Mouse (Mus musculus) lung, postnatal 0 days (tissue): ENCODE results near the gene Myrip. TPM values are rescaled to one million over a fixed set of nuclear protein-coding genes. Genes with fewer than 3 reads are reported as not detected.
A peak's percentile ranks its signal among the peaks of the same experiment; 100 is the strongest.

ENCODE experiments used
- ATAC-seq: fragments of 200-750 bp; cut with Nextera tagmentation; 2 replicates; pipeline ENCODE4 v1.8.0; 2017; ENCODE audit warnings: moderate library complexity
- DNase-seq: peaks from one replicate; pipeline ENCODE4 v3.0.0-alpha.2; 2016; ENCODE audit warnings: low spot score
- H3K27ac ChIP-seq: fragments of 300-500 bp; sonication (generic); 2 replicates; pipeline ENCODE4 v1.5.1; 2014; ENCODE audit warnings: antibody characterized with exemption, mild to moderate bottlenecking, low read length, mixed read lengths
- H3K27me3 ChIP-seq: fragments of 300-500 bp; sonication (generic); replicated peaks from 2 replicates; pipeline ENCODE4 v1.6.1; 2014; ENCODE audit warnings: low read length, mixed read lengths; ENCODE audit not compliant: insufficient read depth
- H3K36me3 ChIP-seq: fragments of 300-500 bp; sonication (generic); 2 replicates; pipeline ENCODE4 v1.6.1; 2014; ENCODE audit warnings: low read length, mixed read lengths; ENCODE audit not compliant: insufficient read depth
- H3K4me1 ChIP-seq: fragments of 300-500 bp; sonication (generic); 2 replicates; pipeline ENCODE4 v1.6.1; 2014; ENCODE audit warnings: antibody characterized with exemption, low read depth, low read length, mixed read lengths; ENCODE audit not compliant: insufficient read depth
- H3K4me2 ChIP-seq: fragments of 300-500 bp; sonication (generic); replicated peaks from 2 replicates; pipeline ENCODE4 v1.6.1; 2014; ENCODE audit warnings: low read depth, mild to moderate bottlenecking, low read length, moderate library complexity, mixed read lengths
- H3K4me3 ChIP-seq: fragments of 300-500 bp; sonication (generic); 2 replicates; pipeline ENCODE4 v1.5.1; 2014; ENCODE audit warnings: low read depth, low read length
- H3K9ac ChIP-seq: fragments of 300-500 bp; sonication (generic); replicated peaks from 2 replicates; pipeline ENCODE4 v1.6.1; 2014; ENCODE audit warnings: low read depth, mild to moderate bottlenecking
- H3K9me3 ChIP-seq: fragments of 300-500 bp; sonication (generic); 2 replicates; pipeline ENCODE4 v1.6.1; 2016; ENCODE audit warnings: low read length, mixed read lengths
- CTCF ChIP-seq: IDR thresholded peaks from 2 replicates; pipeline ENCODE4 v1.5.1; 2016; ENCODE audit warnings: antibody characterized with exemption, mild to moderate bottlenecking
- EP300 ChIP-seq: IDR thresholded peaks from 2 replicates; pipeline ENCODE4 v1.6.1; 2016; ENCODE audit warnings: antibody characterized with exemption, mild to moderate bottlenecking, control low read depth
- WGBS: fragments of 180-500 bp; shearing (Covaris S2); extraction: QIAGEN DNeasy Blood & Tissue Kit; methylation state at CpG from one replicate; pipeline ENCODE4 v1.1.7; 2014; 5-methylcytosine and 5-hydroxymethylcytosine counted together
- polyA plus RNA-seq: library from polyadenylated mRNA; unstranded; fragments of >200 nt; fragmentation: Nextera tagmentation; extraction: Ambion mirVana; gene quantifications from 2 replicates; pipeline ENCODE4 v1.2.1, GENCODE M21; 2015

Gene Myrip
- polyA plus RNA-seq, 1 experiment from 2014 or later = 0.58 TPM

- no peak overlapping the region for H3K9ac ChIP-seq
- H3K36me3 ChIP-seq = no peaks in the 10 kb centered on the region
- WGBS = 0% methylated on average over 3 of the region's 7 CpGs
- no peaks in the 10 kb centered on the region for H3K27me3 ChIP-seq
- no peaks in the 10 kb centered on the region for H3K9me3 ChIP-seq
- H3K4me2 ChIP-seq = no peak overlapping the region
- H3K4me1 ChIP-seq = no peaks in the 10 kb centered on the region
- H3K27ac ChIP-seq = no peak overlapping the region
- H3K4me3 ChIP-seq = no peak overlapping the region
- TF ChIP-seq EP300 (no peak), CTCF (peak; percentile 82)
- DNase-seq = peak; percentile 92
- peak; percentile 58 for ATAC-seq
Measured at GRCm38 (mm10) chr9:120415504-120415903, 114.2 kb downstream of the Myrip start.

GRCm38 (mm10) chr9:120416151-120416550 lies 114.8 kb downstream of the Myrip start:
- Histone ChIP-seq H3K9me3 (no peaks in the 10 kb centered on the region), H3K9ac (no peak overlapping the region), H3K36me3 (no peaks in the 10 kb centered on the region), H3K4me2 (no peak overlapping the region), H3K27ac (no peak overlapping the region), H3K4me3 (no peak overlapping the region), H3K27me3 (no peaks in the 10 kb centered on the region), H3K4me1 (no peaks in the 10 kb centered on the region)
- DNase-seq = no peak
- no peak for ATAC-seq
- TF ChIP-seq EP300 (no peak), CTCF (no peak)
- WGBS = 74% methylated on average over 5 of the region's 5 CpGs

DNA sequence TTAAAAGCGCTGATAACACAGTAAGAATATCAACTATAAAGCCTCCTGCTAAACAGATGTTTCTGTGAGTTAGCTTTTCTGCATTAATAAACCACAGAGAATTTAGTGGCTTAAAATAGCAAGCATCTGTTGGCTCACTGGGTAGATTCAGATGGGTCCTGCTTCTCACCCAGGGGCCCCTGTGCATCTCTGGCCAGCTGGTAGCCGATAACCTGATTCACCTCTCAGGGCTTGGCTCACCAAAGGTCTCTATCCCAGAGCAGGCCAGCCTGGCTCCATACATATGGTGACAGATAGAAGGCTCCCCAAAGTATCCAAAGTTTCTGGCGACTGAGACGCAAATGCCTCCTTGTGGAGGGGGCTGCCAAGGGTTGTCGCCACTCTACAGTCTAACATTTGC lies 115.4 kb downstream of the Myrip start:
- DNase-seq = no peak
- no peak for TF ChIP-seq EP300
- TF ChIP-seq CTCF = no peak
- WGBS = 75% methylated on average over 5 of the region's 5 CpGs

GRCm38 (mm10) chr9:120418582-120418981 lies 117.3 kb downstream of the Myrip start:
- no peak overlapping the region for H3K27ac ChIP-seq
- 79% methylated on average over 7 of the region's 7 CpGs for WGBS
- no peak for DNase-seq
- H3K27me3 ChIP-seq = no peaks in the 10 kb centered on the region
- no peaks in the 10 kb centered on the region for H3K4me1 ChIP-seq
- no peak overlapping the region for H3K9ac ChIP-seq
- H3K4me3 ChIP-seq = no peak overlapping the region
- no peak for ATAC-seq
- no peaks in the 10 kb centered on the region for H3K9me3 ChIP-seq
- H3K4me2 ChIP-seq = no peak overlapping the region
- TF ChIP-seq CTCF (no peak), EP300 (no peak)
- H3K36me3 ChIP-seq = no peaks in the 10 kb centered on the region

More for the DNA sequence above, 115.4 kb downstream of the Myrip start:
- no peak for ATAC-seq
- Histone ChIP-seq H3K9me3 (no peaks in the 10 kb centered on the region), H3K4me2 (no peak overlapping the region), H3K27ac (no peak overlapping the region), H3K9ac (no peak overlapping the region), H3K4me3 (no peak overlapping the region), H3K36me3 (no peaks in the 10 kb centered on the region), H3K27me3 (no peaks in the 10 kb centered on the region), H3K4me1 (no peaks in the 10 kb centered on the region)

GRCm38 (mm10) chr9:120424567-120424966 lies 123.3 kb downstream of the Myrip start:
- 57% methylated on average over 7 of the region's 7 CpGs for WGBS
- Histone ChIP-seq H3K27ac (no peak overlapping the region), H3K36me3 (no peaks in the 10 kb centered on the region), H3K9ac (no peak overlapping the region), H3K4me2 (no peak overlapping the region), H3K4me3 (no peak overlapping the region), H3K27me3 (no peaks in the 10 kb centered on the region), H3K4me1 (no peaks in the 10 kb centered on the region), H3K9me3 (no peaks in the 10 kb centered on the region)
- DNase-seq (no peak), ATAC-seq (no peak)
- TF ChIP-seq CTCF = no peak
- no peak for TF ChIP-seq EP300

DNA sequence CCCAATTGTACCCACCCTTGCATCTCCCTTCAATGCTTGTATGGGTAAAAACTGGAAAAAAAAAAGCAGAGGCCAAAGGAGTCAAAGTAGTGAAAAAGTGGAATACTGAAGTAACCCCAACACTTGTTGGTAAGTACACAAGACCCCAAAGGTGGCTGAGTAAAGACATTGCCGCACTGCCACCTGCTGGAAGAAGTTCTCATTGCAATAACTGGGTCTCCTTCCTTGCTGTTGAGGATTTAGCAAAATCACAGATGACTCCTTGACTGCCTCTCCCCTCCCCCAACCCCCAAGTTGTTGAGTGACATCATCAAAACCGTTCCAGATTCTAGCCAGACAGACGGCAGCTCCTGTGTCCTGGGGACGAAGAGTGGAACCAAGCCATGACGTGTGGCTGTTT lies 124.5 kb downstream of the Myrip start:
- Histone ChIP-seq H3K4me1 (no peaks in the 10 kb centered on the region), H3K9me3 (no peaks in the 10 kb centered on the region), H3K4me3 (no peak overlapping the region), H3K27ac (no peak overlapping the region), H3K27me3 (no peaks in the 10 kb centered on the region), H3K36me3 (no peaks in the 10 kb centered on the region), H3K9ac (no peak overlapping the region), H3K4me2 (no peak overlapping the region)
- TF ChIP-seq EP300 = no peak
- peak; percentile 79 for TF ChIP-seq CTCF
- DNase-seq (no peak), ATAC-seq (no peak)
- 38% methylated on average over 5 of the region's 5 CpGs for WGBS

DNA sequence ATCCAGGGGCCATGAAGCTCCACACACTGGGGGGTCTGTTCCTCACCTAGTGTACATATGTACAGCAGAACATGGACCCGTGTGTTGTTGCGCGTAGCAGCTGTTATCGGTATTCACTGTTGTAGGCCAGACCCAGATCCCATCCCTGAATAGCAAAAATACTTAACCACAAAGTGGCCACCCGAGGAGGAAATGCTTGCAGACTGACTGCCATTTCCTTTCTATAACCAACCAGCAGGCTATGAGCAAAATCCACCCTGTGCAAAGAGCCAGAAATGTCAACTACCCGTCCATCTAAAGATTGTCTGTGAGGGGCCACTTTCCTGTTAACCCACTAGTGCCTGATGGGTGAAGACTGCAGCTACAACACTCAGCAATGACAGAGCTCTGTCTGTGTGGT lies 126.9 kb downstream of the Myrip start:
- no peak overlapping the region for H3K4me2 ChIP-seq
- H3K9ac ChIP-seq = no peak overlapping the region
- no peak overlapping the region for H3K4me3 ChIP-seq
- H3K9me3 ChIP-seq = no peaks in the 10 kb centered on the region
- no peaks in the 10 kb centered on the region for H3K4me1 ChIP-seq
- no peak overlapping the region for H3K27ac ChIP-seq
- 42% methylated on average over 6 of the region's 6 CpGs for WGBS
- H3K27me3 ChIP-seq = no peaks in the 10 kb centered on the region
- TF ChIP-seq CTCF (no peak), EP300 (no peak)
- ATAC-seq = no peak
- no peak for DNase-seq
- no peaks in the 10 kb centered on the region for H3K36me3 ChIP-seq
